Mouse (Mus musculus) heart, embryonic 16.5 days (tissue): ENCODE data around the gene Zdhhc23. TPM values are rescaled to one million over a fixed set of nuclear protein-coding genes. Genes with fewer than 3 reads are reported as not detected.

Source experiments
- microRNA-seq: library from miRNA; unstranded; fragments of <30 nt; microRNA quantifications from one replicate; pipeline ENCODE4, GENCODE M21; 2017
- polyA plus RNA-seq: library from polyadenylated mRNA; unstranded; fragments of >200 nt; fragmentation: Nextera tagmentation; extraction: Ambion mirVana; gene quantifications from 2 replicates; pipeline ENCODE4 v1.2.1, GENCODE M21; 2015

Gene Zdhhc23
- polyA plus RNA-seq, 1 experiment from 2014 or later = 1.1 TPM

Small RNA genes within 50 kb of the gene (microRNA-seq; reads per million reads assigned to microRNA genes)
- not detected for gene Mir3470b

Other genes starting within 250 kb of the Zdhhc23 start
- gene Drd3, start 225.8 kb downstream of the Zdhhc23 start, polyA plus RNA-seq = not detected in 2 replicates
- 7.4 and 8.8 TPM in 2 replicates for gene Ccdc191, start 90.0 kb downstream of the Zdhhc23 start, polyA plus RNA-seq
- 11.3 and 13.6 TPM in 2 replicates for gene Qtrt2, start 53.0 kb downstream of the Zdhhc23 start, polyA plus RNA-seq
- gene Gramd1c, start 83.6 kb upstream of the Zdhhc23 start, polyA plus RNA-seq = 3.9 and 4.7 TPM in 2 replicates
- gene Atp6v1a, start 159.9 kb upstream of the Zdhhc23 start, polyA plus RNA-seq = 36.9 and 39.7 TPM in 2 replicates
- gene Naa50, start 160.0 kb upstream of the Zdhhc23 start, polyA plus RNA-seq = 73.5 and 79.2 TPM in 2 replicates
- 1.9 and 2.0 TPM in 2 replicates for gene Usf3, start 193.5 kb upstream of the Zdhhc23 start, polyA plus RNA-seq